Mouse (Mus musculus): ENCODE data around the gene Odf4. TPM values are rescaled to one million over a fixed set of nuclear protein-coding genes. Genes with fewer than 3 reads are reported as not detected.
"Not testable (repeated sequence)": the region's sequence is repeated elsewhere in the genome, so short reads cannot be mapped to it uniquely, and the experiment has no call there.

Odf4 gene
- polyA plus RNA-seq, 1 experiment: 4.1 TPM

DNA sequence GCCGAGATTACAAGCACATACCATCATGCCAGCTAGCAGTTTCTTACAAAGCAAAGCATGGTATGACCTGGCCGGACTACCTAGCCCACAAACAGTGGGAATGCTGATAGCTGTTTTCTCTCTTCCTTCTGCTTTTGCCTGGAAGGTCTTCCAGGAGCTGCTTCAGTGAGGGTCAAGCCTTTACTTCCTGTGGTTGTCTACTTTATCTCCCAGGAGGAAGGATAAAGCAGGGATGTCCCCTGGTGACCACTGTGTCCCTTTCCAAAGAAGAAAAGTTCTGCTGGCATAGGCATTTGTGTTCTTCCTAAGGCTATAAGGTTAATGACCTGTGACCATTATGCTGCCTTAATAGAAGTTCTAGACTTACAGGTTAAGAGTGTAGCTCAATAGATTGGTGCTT is 36.5 kb upstream of the Odf4 start:
- DNase-seq (ENCODE audit: low read depth): no peak
- TF ChIP-seq CTCF (IDR thresholded peaks at IDR 0.05; ENCODE audit: borderline replicate concordance, extremely low read depth, insufficient read depth, insufficient read length) (no peak), POLR2A (IDR thresholded peaks at IDR 0.05; ENCODE audit: borderline replicate concordance, extremely low read depth, insufficient read depth, insufficient read length, poor library complexity, severe bottlenecking) (no peak)

- DNase-seq (ENCODE audit: low read depth): not testable (repeated sequence)
These were observed 35.3 kb upstream of the Odf4 start for GRCm38 (mm10) chr11:68962159-68962558.

- DNase-seq (ENCODE audit: low read depth): no peak
- TF ChIP-seq POLR2A (IDR thresholded peaks at IDR 0.05; ENCODE audit: borderline replicate concordance, extremely low read depth, insufficient read depth, insufficient read length, poor library complexity, severe bottlenecking) (no peak), CTCF (IDR thresholded peaks at IDR 0.05; ENCODE audit: borderline replicate concordance, extremely low read depth, insufficient read depth, insufficient read length) (no peak)
These were observed 34.7 kb upstream of the Odf4 start for GRCm38 (mm10) chr11:68961596-68961995.

GRCm38 (mm10) chr11:68957971-68958370 is 31.1 kb upstream of the Odf4 start:
- TF ChIP-seq CTCF (IDR thresholded peaks at IDR 0.05; ENCODE audit: borderline replicate concordance, extremely low read depth, insufficient read depth, insufficient read length): no peak
- no peak for TF ChIP-seq POLR2A (IDR thresholded peaks at IDR 0.05; ENCODE audit: borderline replicate concordance, extremely low read depth, insufficient read depth, insufficient read length, poor library complexity, severe bottlenecking)
- DNase-seq (ENCODE audit: low read depth): no peak

DNA sequence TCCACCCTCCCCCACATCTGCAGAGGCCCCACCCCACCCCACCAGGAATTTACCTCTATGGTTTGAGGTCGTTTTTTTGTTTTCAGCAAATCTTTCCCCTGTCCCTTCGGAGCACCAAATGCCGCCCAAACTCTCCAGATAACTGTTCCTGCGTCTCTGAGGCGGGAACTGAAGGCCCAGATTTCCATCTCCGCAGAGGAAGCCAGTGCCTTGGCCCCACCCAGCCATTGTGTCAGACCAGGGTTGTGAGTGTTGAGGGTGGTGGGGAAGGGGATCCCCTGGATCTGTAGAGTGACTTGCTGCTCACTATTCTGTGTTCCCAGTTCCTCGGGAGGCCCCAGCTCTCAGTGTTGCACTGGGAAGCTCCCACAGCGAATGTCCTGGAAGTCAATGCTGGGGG is 30.4 kb upstream of the Odf4 start, which contains the start of gene Arhgef15:
Arhgef15 (minus strand) TSS at position 173 of the 400 bp plus-strand sequence.
- TF ChIP-seq POLR2A (IDR thresholded peaks at IDR 0.05; ENCODE audit: borderline replicate concordance, extremely low read depth, insufficient read depth, insufficient read length, poor library complexity, severe bottlenecking) (no peak), CTCF (IDR thresholded peaks at IDR 0.05; ENCODE audit: borderline replicate concordance, extremely low read depth, insufficient read depth, insufficient read length) (no peak)
- no peak for DNase-seq (ENCODE audit: low read depth)

- no peak for DNase-seq (ENCODE audit: low read depth)
- TF ChIP-seq POLR2A (IDR thresholded peaks at IDR 0.05; ENCODE audit: borderline replicate concordance, extremely low read depth, insufficient read depth, insufficient read length, poor library complexity, severe bottlenecking) (no peak), CTCF (IDR thresholded peaks at IDR 0.05; ENCODE audit: borderline replicate concordance, extremely low read depth, insufficient read depth, insufficient read length) (no peak)
These were observed 29.8 kb upstream of the Odf4 start for GRCm38 (mm10) chr11:68956697-68957096.

DNA sequence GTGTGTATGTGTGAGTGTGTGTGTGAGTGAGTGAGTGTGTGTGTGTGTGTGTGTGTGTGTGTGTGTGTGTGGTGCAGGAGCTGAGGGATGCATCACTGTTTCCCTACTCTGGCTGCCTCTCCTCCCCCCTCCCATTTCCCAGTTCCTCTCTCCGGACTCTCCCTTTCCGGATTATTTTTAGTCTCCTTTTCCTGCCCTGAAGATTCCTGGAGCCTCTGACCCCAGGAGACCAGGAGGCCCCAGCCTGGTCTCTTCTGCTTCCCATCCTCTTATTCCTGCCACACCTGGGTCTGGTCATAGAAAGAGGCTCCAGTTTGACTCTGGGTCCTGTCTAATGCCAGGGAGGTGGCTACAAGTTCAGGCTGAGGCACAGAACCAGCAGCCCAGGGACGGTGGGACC is 29.2 kb upstream of the Odf4 start:
- TF ChIP-seq CTCF (IDR thresholded peaks at IDR 0.05; ENCODE audit: borderline replicate concordance, extremely low read depth, insufficient read depth, insufficient read length) (no peak), POLR2A (IDR thresholded peaks at IDR 0.05; ENCODE audit: borderline replicate concordance, extremely low read depth, insufficient read depth, insufficient read length, poor library complexity, severe bottlenecking) (no peak)
- DNase-seq (ENCODE audit: low read depth): no peak

DNA sequence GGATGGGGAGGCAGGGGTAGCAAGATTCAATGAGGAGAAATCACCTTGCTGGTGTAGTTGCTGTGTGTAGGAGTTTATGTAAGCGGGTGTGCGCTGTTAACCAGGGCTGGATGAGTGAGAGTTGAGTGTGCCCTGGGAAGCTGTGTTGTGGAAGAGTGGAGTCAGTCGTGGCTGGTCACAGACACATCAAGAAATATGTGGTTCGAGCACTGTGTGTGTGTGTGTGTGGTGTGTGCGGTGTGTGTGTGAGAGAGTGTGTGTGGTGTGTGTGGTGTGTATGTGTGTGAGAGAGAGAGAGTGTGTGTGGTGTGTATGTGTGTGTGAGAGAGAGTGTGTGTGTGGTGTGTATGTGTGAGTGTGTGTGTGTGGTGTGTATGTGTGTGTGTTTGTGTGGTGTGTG is 28.6 kb upstream of the Odf4 start:
- TF ChIP-seq POLR2A (IDR thresholded peaks at IDR 0.05; ENCODE audit: borderline replicate concordance, extremely low read depth, insufficient read depth, insufficient read length, poor library complexity, severe bottlenecking): no peak
- no peak for TF ChIP-seq CTCF (IDR thresholded peaks at IDR 0.05; ENCODE audit: borderline replicate concordance, extremely low read depth, insufficient read depth, insufficient read length)

GRCm38 (mm10) chr11:68954408-68954807 is 27.5 kb upstream of the Odf4 start:
- DNase-seq (ENCODE audit: low read depth): no peak
- TF ChIP-seq CTCF (IDR thresholded peaks at IDR 0.05; ENCODE audit: borderline replicate concordance, extremely low read depth, insufficient read depth, insufficient read length): no peak
- TF ChIP-seq POLR2A (IDR thresholded peaks at IDR 0.05; ENCODE audit: borderline replicate concordance, extremely low read depth, insufficient read depth, insufficient read length, poor library complexity, severe bottlenecking): no peak

More for the DNA sequence above, 28.6 kb upstream of the Odf4 start:
- DNase-seq (ENCODE audit: low read depth): no peak

- no peak for DNase-seq (ENCODE audit: low read depth)
- TF ChIP-seq CTCF (IDR thresholded peaks at IDR 0.05; ENCODE audit: borderline replicate concordance, extremely low read depth, insufficient read depth, insufficient read length) (no peak), POLR2A (IDR thresholded peaks at IDR 0.05; ENCODE audit: borderline replicate concordance, extremely low read depth, insufficient read depth, insufficient read length, poor library complexity, severe bottlenecking) (no peak)
These were observed 27.0 kb upstream of the Odf4 start for GRCm38 (mm10) chr11:68953903-68954302.

GRCm38 (mm10) chr11:68947542-68947993 is 20.7 kb upstream of the Odf4 start:
- TF ChIP-seq CTCF (IDR thresholded peaks at IDR 0.05; ENCODE audit: borderline replicate concordance, extremely low read depth, insufficient read depth, insufficient read length): no peak
- TF ChIP-seq POLR2A (IDR thresholded peaks at IDR 0.05; ENCODE audit: borderline replicate concordance, extremely low read depth, insufficient read depth, insufficient read length, poor library complexity, severe bottlenecking): no peak; the same call in 1 of the 2 replicates
- peak; percentile 82 for DNase-seq (ENCODE audit: low read depth)

- DNase-seq (ENCODE audit: low read depth): no peak
- TF ChIP-seq POLR2A (IDR thresholded peaks at IDR 0.05; ENCODE audit: borderline replicate concordance, extremely low read depth, insufficient read depth, insufficient read length, poor library complexity, severe bottlenecking) (no peak), CTCF (IDR thresholded peaks at IDR 0.05; ENCODE audit: borderline replicate concordance, extremely low read depth, insufficient read depth, insufficient read length) (no peak)
These were observed 20.0 kb upstream of the Odf4 start for GRCm38 (mm10) chr11:68946806-68947440.
